Mouse (Mus musculus) hindbrain, embryonic 11.5 days (tissue): Measurements from ENCODE around the gene Cdipt. TPM values are rescaled to one million over a fixed set of nuclear protein-coding genes. Genes with fewer than 3 reads are reported as not detected.
A peak's percentile ranks its signal among the peaks of the same experiment; 100 is the strongest.

Experiments
- ATAC-seq: fragments of 200-750 bp; cut with Nextera tagmentation; 2 replicates; pipeline ENCODE4 v1.8.0; 2017; ENCODE audit warnings: mild to moderate bottlenecking, moderate TSS enrichment, moderate library complexity; ENCODE audit not compliant: low FRiP score
- DNase-seq: peaks from one replicate; pipeline ENCODE4 v3.0.0-alpha.2; 2015; ENCODE audit warnings: low spot score
- H3K27ac ChIP-seq: fragments of 300-500 bp; sonication (generic); 2 replicates; pipeline ENCODE4 v1.5.1; 2014; ENCODE audit warnings: mild to moderate bottlenecking, low read depth, low read length
- H3K27me3 ChIP-seq: fragments of 300-500 bp; sonication (generic); 2 replicates; pipeline ENCODE4 v1.6.1; 2014; ENCODE audit warnings: mild to moderate bottlenecking, low read length, moderate library complexity, mixed read lengths; ENCODE audit not compliant: control insufficient read depth, insufficient read depth
- H3K36me3 ChIP-seq: fragments of 300-500 bp; sonication (generic); 2 replicates; pipeline ENCODE4 v1.6.1; 2014; ENCODE audit warnings: mild to moderate bottlenecking, low read length, moderate library complexity, mixed read lengths; ENCODE audit not compliant: control insufficient read depth, insufficient read depth
- H3K4me1 ChIP-seq: fragments of 300-500 bp; sonication (generic); replicated peaks from 2 replicates; pipeline ENCODE4 v1.6.1; 2014; ENCODE audit warnings: low read length, mixed read lengths; ENCODE audit not compliant: control insufficient read depth, insufficient read depth
- H3K4me2 ChIP-seq: fragments of 300-500 bp; sonication (generic); replicated peaks from 2 replicates; pipeline ENCODE4 v1.6.1; 2014; ENCODE audit warnings: mild to moderate bottlenecking, low read depth, low read length
- H3K4me3 ChIP-seq: fragments of 300-500 bp; sonication (generic); 2 replicates; pipeline ENCODE4 v1.5.1; 2014; ENCODE audit warnings: low read depth, low read length
- H3K9ac ChIP-seq: fragments of 300-500 bp; sonication (generic); 2 replicates; pipeline ENCODE4 v1.6.1; 2014; ENCODE audit warnings: low read depth, low read length
- H3K9me3 ChIP-seq: fragments of 300-500 bp; sonication (generic); 2 replicates; pipeline ENCODE4 v1.6.1; 2016; ENCODE audit warnings: low read length; ENCODE audit not compliant: control insufficient read depth
- whole genome bisulfite sequencing: fragments of 180-500 bp; shearing (Covaris S2); extraction: QIAGEN DNeasy Blood & Tissue Kit; methylation state at CpG from one replicate; pipeline ENCODE4 v1.1.7; 2014; 5-methylcytosine and 5-hydroxymethylcytosine counted together
- polyA plus RNA-seq: library from polyadenylated mRNA; unstranded; fragments of >200 nt; fragmentation: Nextera tagmentation; extraction: Ambion mirVana; gene quantifications from 2 replicates; pipeline ENCODE4 v1.2.1, GENCODE M21; 2014

The Cdipt gene
- polyA plus RNA-seq, 1 experiment from 2014 or later: 69.5 TPM

- Histone ChIP-seq H3K27me3 (no peaks in the 10 kb centered on the region), H3K4me2 (no peak overlapping the region), H3K4me1 (no peaks in the 10 kb centered on the region), H3K9ac (no peak overlapping the region), H3K9me3 (no peaks in the 10 kb centered on the region), H3K4me3 (no peak overlapping the region), H3K36me3 (no peaks in the 10 kb centered on the region), H3K27ac (no peak overlapping the region)
- ATAC-seq: no peak
- DNase-seq: no peak
- 85% methylated on average over 4 of the region's 4 CpGs for WGBS
Measured at GRCm38 (mm10) chr7:127004122-127004875, 28.6 kb downstream of the Cdipt start.

GRCm38 (mm10) chr7:127007313-127008024 lies 31.8 kb downstream of the Cdipt start:
- H3K4me3 ChIP-seq: no peak overlapping the region
- 83% methylated on average over 6 of the region's 6 CpGs for WGBS
- no peak overlapping the region for H3K9ac ChIP-seq
- ATAC-seq (no peak), DNase-seq (no peak)
- H3K27me3 ChIP-seq: no peaks in the 10 kb centered on the region
- H3K4me2 ChIP-seq: no peak overlapping the region
- H3K4me1 ChIP-seq: no peaks in the 10 kb centered on the region
- no peaks in the 10 kb centered on the region for H3K9me3 ChIP-seq
- H3K36me3 ChIP-seq: no peaks in the 10 kb centered on the region
- no peak overlapping the region for H3K27ac ChIP-seq

GRCm38 (mm10) chr7:127008239-127009019 lies 32.7 kb downstream of the Cdipt start:
- H3K4me1 ChIP-seq: no peaks in the 10 kb centered on the region
- H3K9ac ChIP-seq: no peak overlapping the region
- no peak overlapping the region for H3K4me2 ChIP-seq
- WGBS: 70% methylated on average over 9 of the region's 9 CpGs
- ATAC-seq: peak; percentile 56; the same call in 1 of the 2 replicates
- H3K36me3 ChIP-seq: 0 out of 2 replicates have a peak, but pooled peaks cover 2% of the 10 kb centered on the region
- H3K9me3 ChIP-seq: no peaks in the 10 kb centered on the region
- no peaks in the 10 kb centered on the region for H3K27me3 ChIP-seq
- no peak for DNase-seq
- H3K27ac ChIP-seq: peak overlapping the region; percentile 67
- H3K4me3 ChIP-seq: no peak overlapping the region

GRCm38 (mm10) chr7:127009307-127010085 lies 33.8 kb downstream of the Cdipt start:
- 0 out of 2 replicates have a peak overlapping the region, but pooled peaks have one; percentile 67 for H3K27ac ChIP-seq
- no peak overlapping the region for H3K4me3 ChIP-seq
- 87% methylated on average over 17 of the region's 17 CpGs for WGBS
- H3K36me3 ChIP-seq: 0 out of 2 replicates have a peak, but pooled peaks cover 4% of the 10 kb centered on the region
- no peak overlapping the region for H3K9ac ChIP-seq
- H3K4me2 ChIP-seq: no peak overlapping the region
- H3K4me1 ChIP-seq: no peaks in the 10 kb centered on the region
- H3K9me3 ChIP-seq: no peaks in the 10 kb centered on the region
- no peaks in the 10 kb centered on the region for H3K27me3 ChIP-seq
- DNase-seq (no peak), ATAC-seq (no peak)

GRCm38 (mm10) chr7:127011051-127011450 lies 35.3 kb downstream of the Cdipt start:
- no peak overlapping the region for H3K27ac ChIP-seq
- 91% methylated on average over 2 of the region's 2 CpGs for WGBS
- DNase-seq (no peak), ATAC-seq (no peak)
- H3K9ac ChIP-seq: no peak overlapping the region
- 0 out of 2 replicates have a peak, but pooled peaks cover 4% of the 10 kb centered on the region for H3K36me3 ChIP-seq
- no peaks in the 10 kb centered on the region for H3K9me3 ChIP-seq
- no peak overlapping the region for H3K4me3 ChIP-seq
- H3K4me2 ChIP-seq: no peak overlapping the region
- no peaks in the 10 kb centered on the region for H3K27me3 ChIP-seq
- peaks cover 6% of the 10 kb centered on the region for H3K4me1 ChIP-seq

GRCm38 (mm10) chr7:127011717-127012116 lies 36.0 kb downstream of the Cdipt start:
- Histone ChIP-seq H3K9me3 (no peaks in the 10 kb centered on the region), H3K27me3 (no peaks in the 10 kb centered on the region), H3K4me3 (no peak overlapping the region), H3K4me2 (no peak overlapping the region), H3K4me1 (peaks cover 7% of the 10 kb centered on the region), H3K36me3 (0 out of 2 replicates have a peak, but pooled peaks cover 4% of the 10 kb centered on the region), H3K27ac (no peak overlapping the region), H3K9ac (no peak overlapping the region)
- ATAC-seq (no peak), DNase-seq (no peak)
- 72% methylated on average over 2 of the region's 2 CpGs for WGBS

GRCm38 (mm10) chr7:127012374-127012773 lies 36.7 kb downstream of the Cdipt start:
- Histone ChIP-seq H3K4me1 (peaks cover 7% of the 10 kb centered on the region), H3K27ac (no peak overlapping the region), H3K9ac (no peak overlapping the region), H3K9me3 (no peaks in the 10 kb centered on the region), H3K4me2 (no peak overlapping the region), H3K4me3 (no peak overlapping the region), H3K36me3 (0 out of 2 replicates have a peak, but pooled peaks cover 4% of the 10 kb centered on the region), H3K27me3 (no peaks in the 10 kb centered on the region)
- DNase-seq: no peak
- WGBS: 92% methylated on average over 6 of the region's 6 CpGs
- ATAC-seq: no peak

GRCm38 (mm10) chr7:127012845-127013244 lies 37.1 kb downstream of the Cdipt start:
- H3K4me3 ChIP-seq: no peak overlapping the region
- 93% methylated on average over 10 of the region's 10 CpGs for WGBS

More at GRCm38 (mm10) chr7:127012845-127013244, 37.1 kb downstream of the Cdipt start:
- no peak overlapping the region for H3K27ac ChIP-seq
- H3K4me1 ChIP-seq: peaks cover 8% of the 10 kb centered on the region
- no peaks in the 10 kb centered on the region for H3K27me3 ChIP-seq
- H3K9ac ChIP-seq: no peak overlapping the region
- H3K4me2 ChIP-seq: no peak overlapping the region
- ATAC-seq (no peak), DNase-seq (no peak)
- 0 out of 2 replicates have a peak, but pooled peaks cover 4% of the 10 kb centered on the region for H3K36me3 ChIP-seq
- H3K9me3 ChIP-seq: no peaks in the 10 kb centered on the region
